Mouse (Mus musculus) G1E (cell line): ENCODE measurements around the gene Rftn1.

ENCODE experiments used
- CTCF ChIP-seq: IDR thresholded peaks from 2 replicates; pipeline ENCODE4 v1.5.1; 2012; ENCODE audit warnings: low read depth, low read length, inconsistent platforms, mixed read lengths
- GATA1 ChIP-seq: IDR thresholded peaks from 2 replicates; pipeline ENCODE4 v1.6.1; 2012; ENCODE audit warnings: borderline replicate concordance, low read length, inconsistent platforms, mixed read lengths
- GATA2 ChIP-seq: IDR thresholded peaks from 2 replicates; pipeline ENCODE4 v1.6.1; 2012; ENCODE audit warnings: low read depth, low read length, inconsistent platforms, borderline replicate concordance
- POLR2AphosphoS5 ChIP-seq: IDR thresholded peaks from 2 replicates; pipeline ENCODE4 v1.6.1; 2012; ENCODE audit warnings: low read depth, low read length, inconsistent platforms; ENCODE audit not compliant: insufficient replicate concordance
- TAL1 ChIP-seq: conservative IDR thresholded peaks from 2 replicates; pipeline ENCODE4 v1.6.1; 2012; ENCODE audit warnings: low read depth, low read length, inconsistent platforms, mixed read lengths

DNA sequence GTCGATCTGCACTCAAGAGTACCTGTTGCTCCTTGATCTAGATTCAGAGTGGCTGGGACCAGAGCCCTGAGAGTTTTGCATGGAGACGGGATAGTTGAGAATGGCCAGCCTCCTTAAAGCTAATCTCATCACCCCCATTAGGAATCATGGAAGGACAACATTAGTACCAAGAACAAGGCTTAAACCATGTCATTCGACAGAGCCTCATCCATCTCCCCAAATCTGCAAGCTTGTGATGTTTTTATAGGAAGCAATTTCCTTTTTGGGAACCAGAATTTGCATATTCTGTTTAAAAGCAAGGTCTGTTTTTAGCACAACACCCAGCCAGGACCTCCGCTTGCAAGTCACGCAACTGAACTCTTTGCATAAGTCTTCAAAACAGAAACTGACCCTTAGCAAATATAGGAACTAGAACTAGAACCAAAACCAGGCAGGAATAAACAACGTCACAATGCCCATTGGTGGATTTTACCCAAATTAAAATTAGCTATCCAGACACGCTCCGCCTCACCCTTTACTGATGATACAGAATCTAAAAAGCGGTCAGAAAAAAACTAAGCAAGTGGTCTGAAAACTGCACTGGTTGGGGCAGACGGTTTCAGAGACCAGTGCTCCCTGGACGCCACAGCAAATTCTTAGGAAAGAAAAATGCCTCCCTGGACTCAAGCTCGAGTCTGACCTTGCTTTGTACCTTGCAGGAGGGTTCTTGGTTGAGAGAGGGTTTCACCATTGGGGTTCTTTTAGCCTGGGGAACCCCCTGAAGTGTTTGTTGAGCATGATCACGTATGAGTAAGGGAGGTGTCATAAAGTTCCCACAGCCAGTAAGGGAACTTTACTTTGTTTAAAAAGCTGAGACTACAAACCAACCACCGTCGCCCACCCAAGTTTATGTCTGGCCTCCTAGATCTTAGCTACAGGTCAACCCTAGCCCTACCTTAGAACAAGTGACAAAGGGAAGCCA is 33.0 kb downstream of the Rftn1 start:
- TF ChIP-seq POLR2AphosphoS5 (no peak), CTCF (no peak), TAL1 (no peak), GATA1 (no peak), GATA2 (no peak)
